ENCODE assay signal across 32 mouse cellular contexts in the genomic region with DNA sequence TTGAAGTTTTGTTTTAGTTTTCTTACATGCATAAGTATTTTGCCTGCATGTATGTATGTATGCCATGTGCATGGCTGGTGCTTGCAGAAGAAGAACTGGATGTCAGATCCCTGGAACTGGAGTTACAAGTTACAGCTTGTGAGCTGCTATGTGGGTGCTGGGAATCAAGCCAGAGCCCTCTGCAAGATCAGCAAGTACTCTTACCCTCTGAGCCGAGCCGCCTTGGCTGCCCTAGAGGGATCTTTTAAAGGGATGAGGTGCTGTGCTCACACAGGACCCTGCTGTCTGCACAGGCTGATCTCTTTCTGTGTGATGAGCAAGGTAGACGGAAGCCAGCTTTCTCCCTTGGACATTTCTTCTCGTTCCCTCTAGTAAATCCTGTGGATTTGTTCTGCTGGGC.
"Had no signal": no experiment of that assay in that cellular context is flagged by ENCODE, and none has a peak within 500 bp of the region (broad histone marks: within the 10 kb centered on the region; RNA-seq: fewer than 3 reads in every experiment).

No protein-coding gene starts in this region.

- H3K9me3 ChIP-seq: limb, embryonic 10.5 days; limb, embryonic 12.5 days; limb, embryonic 13.5 days; limb, embryonic 15.5 days; liver, embryonic 12.5 days; liver, embryonic 13.5 days; liver, embryonic 15.5 days; lung, embryonic 15.5 days; midbrain, embryonic 10.5 days; midbrain, embryonic 12.5 days; midbrain, embryonic 13.5 days; midbrain, embryonic 15.5 days; neural tube, embryonic 12.5 days had no signal

- H3K36me3 ChIP-seq: liver, embryonic 12.5 days; liver, embryonic 13.5 days; liver, embryonic 15.5 days; midbrain, embryonic 10.5 days; midbrain, embryonic 12.5 days; midbrain, embryonic 15.5 days; neural tube, embryonic 12.5 days had no signal

- H3K9ac ChIP-seq: limb, embryonic 12.5 days; limb, embryonic 13.5 days; limb, embryonic 15.5 days; liver, embryonic 12.5 days; liver, embryonic 13.5 days; liver, embryonic 14.5 days; liver, embryonic 15.5 days; liver, postnatal 0 days; lung, embryonic 14.5 days; lung, embryonic 15.5 days; midbrain, embryonic 12.5 days; midbrain, embryonic 13.5 days; midbrain, embryonic 15.5 days; neural tube, embryonic 12.5 days had no signal

- H3K4me1 ChIP-seq: limb, embryonic 13.5 days; limb, embryonic 15.5 days; liver, embryonic 12.5 days; liver, embryonic 13.5 days; liver, embryonic 15.5 days; lung, embryonic 15.5 days; midbrain, embryonic 10.5 days; midbrain, embryonic 12.5 days; midbrain, embryonic 13.5 days; midbrain, embryonic 15.5 days; neural tube, embryonic 12.5 days had no signal

- ATAC-seq: liver, embryonic 12.5 days; liver, postnatal 0 days; lung, postnatal 0 days; midbrain, embryonic 13.5 days; midbrain, embryonic 15.5 days; midbrain, embryonic 16.5 days had no signal

- H3K27me3 ChIP-seq: limb, embryonic 12.5 days; limb, embryonic 13.5 days; limb, embryonic 15.5 days; liver, embryonic 12.5 days; liver, embryonic 13.5 days; liver, embryonic 15.5 days; lung, embryonic 15.5 days; megakaryocyte, embryonic 14.5 days; midbrain, embryonic 12.5 days; midbrain, embryonic 13.5 days; midbrain, embryonic 15.5 days; neural tube, embryonic 12.5 days had no signal

- H3K4me3 ChIP-seq: limb, embryonic 10.5 days; limb, embryonic 12.5 days; limb, embryonic 13.5 days; limb, embryonic 15.5 days; liver, embryonic 12.5 days; liver, embryonic 13.5 days; liver, embryonic 15.5 days; lung, embryonic 15.5 days; megakaryocyte, embryonic 14.5 days; midbrain, embryonic 10.5 days; midbrain, embryonic 12.5 days; midbrain, embryonic 13.5 days; midbrain, embryonic 15.5 days; myocyte; neural tube, embryonic 12.5 days had no signal

- H3K4me2 ChIP-seq: limb, embryonic 12.5 days; limb, embryonic 13.5 days; limb, embryonic 15.5 days; liver, embryonic 11.5 days; liver, embryonic 12.5 days; liver, embryonic 13.5 days; liver, embryonic 15.5 days; lung, embryonic 14.5 days; lung, embryonic 15.5 days; midbrain, embryonic 11.5 days; midbrain, embryonic 12.5 days; midbrain, embryonic 13.5 days; midbrain, embryonic 15.5 days; neural tube, embryonic 12.5 days had no signal

- DNase-seq: left cerebral cortex, postnatal 4 days; liver; liver, embryonic 13.5 days; liver, postnatal 0 days; lung, adult 18-20 months; lung, adult 2 months; lung, embryonic 14.5 days; lung, postnatal 10 days; lung, postnatal 14 days; lung, postnatal 36 days; lung, postnatal 4 days; midbrain, embryonic 14.5 days had no signal

- H3K27ac ChIP-seq: limb, embryonic 10.5 days; limb, embryonic 12.5 days; limb, embryonic 13.5 days; limb, embryonic 15.5 days; liver, embryonic 12.5 days; liver, embryonic 13.5 days; liver, embryonic 14.5 days; liver, embryonic 15.5 days; lung, embryonic 15.5 days; macrophage; midbrain, embryonic 10.5 days; midbrain, embryonic 12.5 days; midbrain, embryonic 13.5 days; midbrain, embryonic 15.5 days; neural tube, embryonic 12.5 days had no signal
